Mouse (Mus musculus): ENCODE results near the gene Svep1. TPM values are rescaled to one million over a fixed set of nuclear protein-coding genes. Genes with fewer than 3 reads are reported as not detected.
A peak's percentile ranks its signal among the peaks of the same experiment; 100 is the strongest.

Gene Svep1
- total and polyA plus RNA-seq, 2 experiments from 2014 or later: 2.2 to 10.4 TPM

GRCm38 (mm10) chr4:58159564-58159963, 47.1 kb downstream of the Svep1 start:
- no peak for TF ChIP-seq CTCF (IDR thresholded peaks at IDR 0.05; ENCODE audit: low read depth)
- ATAC-seq (0 out of 2 replicates have a peak, but pooled peaks have one; percentile 49), DNase-seq (ENCODE audit: low spot score) (no peak)
- Histone ChIP-seq H3K36me3 (ENCODE audit: insufficient read depth, low read length) (no peaks in the 10 kb centered on the region), H3K4me3 (ENCODE audit: low read length) (no peak overlapping the region), H3K27ac (no peak overlapping the region), H3K9ac (replicated peaks; ENCODE audit: low read length) (no peak overlapping the region), H3K4me1 (ENCODE audit: insufficient read depth, low read length) (no peaks in the 10 kb centered on the region), H3K9me3 (ENCODE audit: low read length) (no peaks in the 10 kb centered on the region), H3K4me2 (ENCODE audit: low read depth, low read length) (no peak overlapping the region), H3K27me3 (ENCODE audit: insufficient read depth, low read length) (no peaks in the 10 kb centered on the region)
- 46% methylated on average over 1 of the region's 1 CpGs for WGBS

DNA sequence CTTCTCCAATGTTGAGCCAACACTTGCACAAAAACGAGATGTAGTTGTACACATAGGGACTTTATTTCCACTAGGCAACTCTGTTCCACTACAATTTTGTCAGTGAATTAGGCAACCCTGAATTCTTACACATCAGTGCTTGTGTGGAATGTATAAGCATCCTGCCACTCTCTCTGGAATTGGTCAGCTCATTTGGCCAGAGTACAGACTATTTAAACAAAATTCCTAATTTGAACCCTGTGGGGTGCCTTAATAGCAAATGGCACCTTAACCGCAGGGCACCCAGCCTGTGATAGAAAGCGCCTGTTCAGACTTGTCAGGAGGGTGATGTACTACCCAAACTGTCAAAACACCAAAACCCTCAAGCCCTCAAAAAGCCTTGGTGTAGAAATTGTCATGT, 56.4 kb downstream of the Svep1 start:
- ATAC-seq (peak; percentile 58; the same call in 1 of the 2 replicates), DNase-seq (ENCODE audit: low spot score) (peak; percentile 35)
- Histone ChIP-seq H3K9ac (replicated peaks; ENCODE audit: low read length) (no peak overlapping the region), H3K27me3 (ENCODE audit: insufficient read depth, low read length) (no peaks in the 10 kb centered on the region), H3K4me3 (ENCODE audit: low read length) (no peak overlapping the region), H3K4me1 (ENCODE audit: insufficient read depth, low read length) (no peaks in the 10 kb centered on the region), H3K4me2 (ENCODE audit: low read depth, low read length) (no peak overlapping the region), H3K36me3 (ENCODE audit: insufficient read depth, low read length) (no peaks in the 10 kb centered on the region), H3K27ac (no peak overlapping the region), H3K9me3 (ENCODE audit: low read length) (no peaks in the 10 kb centered on the region)
- WGBS: 44% methylated on average over 3 of the region's 3 CpGs
- TF ChIP-seq CTCF (IDR thresholded peaks at IDR 0.05; ENCODE audit: low read depth): no peak

- no peak for ATAC-seq
Observed at GRCm38 (mm10) chr4:58149186-58149585, 57.5 kb downstream of the Svep1 start.

GRCm38 (mm10) chr4:58148547-58148946, 58.1 kb downstream of the Svep1 start:
- Histone ChIP-seq H3K27me3 (ENCODE audit: insufficient read depth, low read length) (no peaks in the 10 kb centered on the region), H3K4me3 (ENCODE audit: low read length) (no peak overlapping the region), H3K36me3 (ENCODE audit: insufficient read depth, low read length) (no peaks in the 10 kb centered on the region), H3K4me1 (ENCODE audit: insufficient read depth, low read length) (no peaks in the 10 kb centered on the region), H3K4me2 (ENCODE audit: low read depth, low read length) (no peak overlapping the region), H3K9me3 (ENCODE audit: low read length) (no peaks in the 10 kb centered on the region), H3K9ac (replicated peaks; ENCODE audit: low read length) (no peak overlapping the region), H3K27ac (no peak overlapping the region)
- DNase-seq (ENCODE audit: low spot score) (no peak), ATAC-seq (no peak)
- TF ChIP-seq CTCF (IDR thresholded peaks at IDR 0.05; ENCODE audit: low read depth): no peak

More at GRCm38 (mm10) chr4:58149186-58149585, 57.5 kb downstream of the Svep1 start:
- no peaks in the 10 kb centered on the region for H3K27me3 ChIP-seq (ENCODE audit: insufficient read depth, low read length)
- WGBS: 76% methylated on average over 1 of the region's 1 CpGs
- H3K9me3 ChIP-seq (ENCODE audit: low read length): no peaks in the 10 kb centered on the region
- no peaks in the 10 kb centered on the region for H3K4me1 ChIP-seq (ENCODE audit: insufficient read depth, low read length)
- no peak for TF ChIP-seq CTCF (IDR thresholded peaks at IDR 0.05; ENCODE audit: low read depth)
- H3K36me3 ChIP-seq (ENCODE audit: insufficient read depth, low read length): no peaks in the 10 kb centered on the region
- no peak overlapping the region for H3K27ac ChIP-seq
- no peak overlapping the region for H3K4me2 ChIP-seq (ENCODE audit: low read depth, low read length)
- no peak for DNase-seq (ENCODE audit: low spot score)
- no peak overlapping the region for H3K4me3 ChIP-seq (ENCODE audit: low read length)
- H3K9ac ChIP-seq (replicated peaks; ENCODE audit: low read length): no peak overlapping the region

- no peak overlapping the region for H3K4me2 ChIP-seq (ENCODE audit: low read depth, low read length)
- no peaks in the 10 kb centered on the region for H3K9me3 ChIP-seq (ENCODE audit: low read length)
- peak; percentile 35 for TF ChIP-seq CTCF (IDR thresholded peaks at IDR 0.05; ENCODE audit: low read depth)
- H3K36me3 ChIP-seq (ENCODE audit: insufficient read depth, low read length): no peaks in the 10 kb centered on the region
- no peak overlapping the region for H3K4me3 ChIP-seq (ENCODE audit: low read length)
- ATAC-seq (no peak), DNase-seq (ENCODE audit: low spot score) (no peak)
- no peaks in the 10 kb centered on the region for H3K27me3 ChIP-seq (ENCODE audit: insufficient read depth, low read length)
- no peak overlapping the region for H3K27ac ChIP-seq
- no peak overlapping the region for H3K9ac ChIP-seq (replicated peaks; ENCODE audit: low read length)
- H3K4me1 ChIP-seq (ENCODE audit: insufficient read depth, low read length): no peaks in the 10 kb centered on the region
- WGBS: 93% methylated on average over 2 of the region's 2 CpGs
Observed at GRCm38 (mm10) chr4:58146676-58147075, 60.0 kb downstream of the Svep1 start.

DNA sequence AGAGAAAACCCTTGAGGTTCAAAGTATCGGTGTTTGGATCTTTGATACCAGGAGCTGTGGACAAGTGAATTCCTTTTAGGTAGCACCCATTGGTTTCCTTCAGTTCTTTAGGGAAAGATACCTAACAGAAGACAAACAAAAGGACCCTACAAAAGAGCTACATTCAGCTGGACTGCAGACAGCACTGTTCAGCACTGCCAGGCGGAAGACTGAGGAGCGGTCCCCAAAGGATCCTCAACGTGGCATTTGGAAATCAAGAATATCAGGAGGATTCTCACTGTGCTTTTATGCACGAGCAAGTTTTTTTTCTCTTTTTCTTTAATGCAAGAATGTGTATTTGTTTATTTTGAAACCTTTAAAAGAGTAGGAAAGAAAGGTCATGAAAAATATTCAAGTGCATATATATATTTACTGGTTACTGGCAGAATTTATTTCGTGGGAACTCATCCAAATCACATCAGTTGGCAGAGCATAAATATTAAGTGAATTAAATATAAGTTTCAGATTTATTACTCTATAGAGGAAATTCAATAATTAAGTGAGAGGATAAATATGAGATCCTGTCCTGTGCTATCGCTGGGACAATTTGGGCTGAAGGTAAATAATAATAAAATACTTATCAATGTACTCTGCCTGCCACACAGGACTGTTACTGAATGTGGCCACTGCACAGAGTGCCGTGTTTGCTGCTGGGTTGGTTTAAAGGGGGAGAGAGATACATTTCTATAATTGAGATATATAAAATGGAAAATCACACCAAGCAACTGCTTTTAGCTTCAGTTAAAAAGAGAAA, 66.7 kb downstream of the Svep1 start:
- TF ChIP-seq CTCF (IDR thresholded peaks at IDR 0.05; ENCODE audit: low read depth): no peak
- H3K36me3 ChIP-seq (ENCODE audit: insufficient read depth, low read length): no peaks in the 10 kb centered on the region
- no peaks in the 10 kb centered on the region for H3K9me3 ChIP-seq (ENCODE audit: low read length)
- no peak overlapping the region for H3K4me3 ChIP-seq (ENCODE audit: low read length)
- no peak overlapping the region for H3K27ac ChIP-seq
- no peak for ATAC-seq
- H3K9ac ChIP-seq (replicated peaks; ENCODE audit: low read length): no peak overlapping the region
- 76% methylated on average over 8 of the region's 8 CpGs for WGBS
- no peak overlapping the region for H3K4me2 ChIP-seq (ENCODE audit: low read depth, low read length)
- DNase-seq (ENCODE audit: low spot score): no peak
- no peaks in the 10 kb centered on the region for H3K27me3 ChIP-seq (ENCODE audit: insufficient read depth, low read length)
- H3K4me1 ChIP-seq (ENCODE audit: insufficient read depth, low read length): 0 out of 2 replicates have a peak, but pooled peaks cover 2% of the 10 kb centered on the region

GRCm38 (mm10) chr4:58139241-58139640, 67.4 kb downstream of the Svep1 start:
- H3K27ac ChIP-seq: no peak overlapping the region
- no peak overlapping the region for H3K4me3 ChIP-seq (ENCODE audit: low read length)
- no peaks in the 10 kb centered on the region for H3K9me3 ChIP-seq (ENCODE audit: low read length)
- no peak overlapping the region for H3K4me2 ChIP-seq (ENCODE audit: low read depth, low read length)
- WGBS: 38% methylated on average over 6 of the region's 6 CpGs
- ATAC-seq (no peak), DNase-seq (ENCODE audit: low spot score) (peak; percentile 15)
- no peaks in the 10 kb centered on the region for H3K27me3 ChIP-seq (ENCODE audit: insufficient read depth, low read length)
- no peak for TF ChIP-seq CTCF (IDR thresholded peaks at IDR 0.05; ENCODE audit: low read depth)
- H3K9ac ChIP-seq (replicated peaks; ENCODE audit: low read length): no peak overlapping the region
- H3K36me3 ChIP-seq (ENCODE audit: insufficient read depth, low read length): no peaks in the 10 kb centered on the region
- H3K4me1 ChIP-seq (ENCODE audit: insufficient read depth, low read length): 0 out of 2 replicates have a peak, but pooled peaks cover 2% of the 10 kb centered on the region
